Mouse (Mus musculus) CD4-positive naive resting alpha-beta T cell, adult 57 days (primary cell): ENCODE measurements around the gene Rai14. TPM values are rescaled to one million over a fixed set of nuclear protein-coding genes. Genes with fewer than 3 reads are reported as not detected.

Experiments used
- total RNA-seq: library from RNA; stranded (reverse); gene quantifications from one replicate; pipeline ENCODE4 v1.2.4, GENCODE M21; 2023

Gene Rai14
- 0.47 TPM for total RNA-seq

GRCm38 (mm10) chr15:10714409-10715138 is at the start of gene Rai14:
Rai14 (minus strand) TSS chr15:10714624.

GRCm38 (mm10) chr15:10558465-10558864 is 156.0 kb downstream of the Rai14 start, which contains the start of gene Ttc23l:
Ttc23l (minus strand) TSS chr15:10558668.

Other genes with a start within 250 kb of the Rai14 start
- gene Dnajc21, start 244.1 kb downstream of the Rai14 start, total RNA-seq: 39.6 TPM
- 44.1 TPM for gene Brix1, start 228.7 kb downstream of the Rai14 start, total RNA-seq
- 33.1 TPM for gene Rad1, start 228.6 kb downstream of the Rai14 start, total RNA-seq
- not detected for gene Ttc23l, start 156.0 kb downstream of the Rai14 start, total RNA-seq
- gene C1qtnf3, start 237.7 kb upstream of the Rai14 start, total RNA-seq: not detected